Mouse (Mus musculus) heart, postnatal 4 days (tissue): ENCODE measurements around the gene Slc25a18. TPM values are rescaled to one million over a fixed set of nuclear protein-coding genes. Genes with fewer than 3 reads are reported as not detected.

Source experiments
- microRNA-seq, 2 experiments: library from miRNA; unstranded; fragments of <30 nt; microRNA quantifications; one replicate each; pipeline ENCODE4 v1.2.0; 2021 to 2022
- total RNA-seq, 2 experiments: library from RNA; stranded (reverse); gene quantifications; 2 replicates each; pipeline ENCODE4 v1.2.3; 2021

The Slc25a18 gene
- total RNA-seq, 2 experiments from 2014 or later, result 0.14 to 0.36 TPM

Small RNA genes within 50 kb of the gene (microRNA-seq; reads per million reads assigned to microRNA genes)
- 0 reads per million in 2 experiments for gene Gm25193

Other genes starting within 250 kb of the Slc25a18 start
- gene Hdhd5, start 242.3 kb upstream of the Slc25a18 start, total RNA-seq, result 10 to 100 TPM; 15.2 to 17.6 TPM
- 1 to 10 TPM; 8.0 to 9.5 TPM for gene Cecr2, start 107.2 kb upstream of the Slc25a18 start, total RNA-seq
- gene Atp6v1e1, start 49.2 kb downstream of the Slc25a18 start, total RNA-seq, result 100 to 1,000 TPM; 145 TPM
- gene Bcl2l13, start 62.6 kb downstream of the Slc25a18 start, total RNA-seq, result 10 to 100 TPM; 69.7 to 69.8 TPM
- gene Bid, start 143.3 kb downstream of the Slc25a18 start, total RNA-seq, result 1 to 10 TPM; 2.7 to 3.7 TPM